Mouse (Mus musculus): ENCODE results near the gene Pax7. TPM values are rescaled to one million over a fixed set of nuclear protein-coding genes. Genes with fewer than 3 reads are reported as not detected.
A peak's percentile ranks its signal among the peaks of the same experiment; 100 is the strongest.

The Pax7 gene
- polyA plus RNA-seq, 1 experiment from 2014 or later: 0.03 TPM

- Histone ChIP-seq H3K9ac (no peak overlapping the region), H3K4me3 (replicated peaks) (no peak overlapping the region), H3K27me3 (peaks cover 78% of the 10 kb centered on the region), H3K4me2 (no peak overlapping the region), H3K9me3 (replicated peaks) (no peaks in the 10 kb centered on the region), H3K27ac (replicated peaks) (no peak overlapping the region), H3K4me1 (replicated peaks) (no peaks in the 10 kb centered on the region), H3K36me3 (replicated peaks) (no peaks in the 10 kb centered on the region)
- no peak for ATAC-seq (ENCODE audit: insufficient read depth)
- 38% methylated on average over 7 of the region's 7 CpGs for WGBS (ENCODE audit: insufficient replicate concordance)
These were observed 23.9 kb downstream of the Pax7 start for GRCm38 (mm10) chr4:139809381-139809820.

- Histone ChIP-seq H3K4me3 (replicated peaks) (no peak overlapping the region), H3K4me2 (no peak overlapping the region), H3K9me3 (replicated peaks) (no peaks in the 10 kb centered on the region), H3K9ac (no peak overlapping the region), H3K27ac (replicated peaks) (no peak overlapping the region), H3K4me1 (replicated peaks) (no peaks in the 10 kb centered on the region), H3K36me3 (replicated peaks) (no peaks in the 10 kb centered on the region), H3K27me3 (peaks cover 63% of the 10 kb centered on the region)
- ATAC-seq (ENCODE audit: insufficient read depth): no peak
- WGBS (ENCODE audit: insufficient replicate concordance): 17% methylated on average over 10 of the region's 10 CpGs
These were observed 25.5 kb downstream of the Pax7 start for GRCm38 (mm10) chr4:139807820-139808219.

DNA sequence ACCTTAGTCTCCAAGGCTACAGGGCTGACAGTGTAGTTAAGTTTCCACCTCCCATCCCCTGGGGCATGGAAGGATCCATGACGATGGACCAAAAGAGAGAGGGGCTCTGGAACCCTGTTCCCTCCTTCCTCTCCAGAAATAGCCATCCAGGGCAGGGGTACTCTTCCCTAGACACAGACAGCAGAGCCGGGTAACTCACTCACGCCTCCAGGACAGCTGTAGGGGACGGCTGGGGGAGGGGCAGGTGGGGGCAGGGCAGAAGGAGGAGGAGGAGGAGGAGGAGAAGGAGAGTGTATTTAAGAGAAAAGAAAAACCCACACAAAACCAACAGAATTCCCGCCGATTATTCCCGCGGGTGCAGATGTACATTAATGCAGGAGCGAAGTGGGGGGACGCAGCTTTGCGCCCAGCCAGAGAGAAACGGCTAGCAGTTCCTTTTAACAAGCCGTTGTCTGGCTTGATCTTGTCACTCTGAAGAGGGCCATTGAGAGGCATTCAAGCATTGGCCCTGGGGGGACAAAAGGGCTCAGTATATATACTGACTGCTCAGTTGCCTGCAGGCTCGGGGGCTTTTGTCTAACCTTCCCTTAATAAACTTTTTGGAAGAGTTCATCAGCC lies 26.0 kb downstream of the Pax7 start:
- Histone ChIP-seq H3K27me3 (peaks cover 57% of the 10 kb centered on the region), H3K4me1 (replicated peaks) (no peaks in the 10 kb centered on the region), H3K4me3 (replicated peaks) (no peak overlapping the region), H3K36me3 (replicated peaks) (no peaks in the 10 kb centered on the region), H3K9ac (no peak overlapping the region), H3K9me3 (replicated peaks) (no peaks in the 10 kb centered on the region), H3K27ac (replicated peaks) (no peak overlapping the region), H3K4me2 (no peak overlapping the region)
- 12% methylated on average over 14 of the region's 14 CpGs for WGBS (ENCODE audit: insufficient replicate concordance)
- no peak for ATAC-seq (ENCODE audit: insufficient read depth)

GRCm38 (mm10) chr4:139804896-139805295 lies 28.4 kb downstream of the Pax7 start:
- Histone ChIP-seq H3K4me3 (replicated peaks) (no peak overlapping the region), H3K9ac (no peak overlapping the region), H3K4me2 (no peak overlapping the region), H3K36me3 (replicated peaks) (no peaks in the 10 kb centered on the region), H3K27ac (replicated peaks) (no peak overlapping the region), H3K4me1 (replicated peaks) (no peaks in the 10 kb centered on the region), H3K9me3 (replicated peaks) (no peaks in the 10 kb centered on the region), H3K27me3 (peaks cover 35% of the 10 kb centered on the region)
- ATAC-seq (ENCODE audit: insufficient read depth): no peak
- 54% methylated on average over 8 of the region's 8 CpGs for WGBS (ENCODE audit: insufficient replicate concordance)

- 9% methylated on average over 2 of the region's 2 CpGs for WGBS (ENCODE audit: insufficient replicate concordance)
- Histone ChIP-seq H3K27ac (replicated peaks) (no peak overlapping the region), H3K9ac (no peak overlapping the region), H3K4me2 (no peak overlapping the region), H3K36me3 (replicated peaks) (no peaks in the 10 kb centered on the region), H3K4me1 (replicated peaks) (no peaks in the 10 kb centered on the region), H3K4me3 (replicated peaks) (no peak overlapping the region), H3K27me3 (peaks cover 26% of the 10 kb centered on the region), H3K9me3 (replicated peaks) (no peaks in the 10 kb centered on the region)
- no peak for ATAC-seq (ENCODE audit: insufficient read depth)
These were observed 29.3 kb downstream of the Pax7 start for GRCm38 (mm10) chr4:139803981-139804380.

DNA sequence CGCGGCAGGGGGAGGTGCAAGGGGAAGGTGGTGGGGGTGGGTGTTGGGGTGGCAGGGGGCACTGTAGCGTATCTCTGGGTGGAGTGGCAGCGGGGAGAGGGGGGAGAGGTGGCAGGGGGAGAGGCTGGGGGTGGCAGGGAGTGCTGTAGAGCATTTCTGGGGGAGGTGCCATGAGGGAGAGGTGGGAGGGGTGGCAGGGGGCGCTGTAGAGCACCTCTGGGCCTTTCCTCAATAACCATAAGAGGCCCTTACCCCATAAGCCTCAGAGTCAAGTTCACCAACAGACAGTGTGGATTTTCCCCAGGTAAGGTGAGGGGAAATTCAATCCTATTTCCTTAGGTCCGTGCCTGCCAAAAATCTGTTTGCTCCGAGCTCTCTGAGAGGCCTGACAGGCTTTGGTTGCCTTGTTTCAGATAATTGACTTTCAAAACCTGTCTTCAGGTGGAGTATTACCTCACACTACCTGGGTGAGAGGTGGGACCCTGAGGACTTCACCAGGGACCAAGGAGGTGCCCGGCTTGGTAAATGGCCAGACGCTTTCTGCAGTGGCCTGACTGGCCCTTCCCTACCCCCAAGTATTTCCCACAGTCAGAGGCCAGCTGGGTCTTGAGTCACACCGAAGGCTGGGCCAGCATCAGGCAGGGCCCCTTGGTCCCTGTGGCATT lies 33.8 kb downstream of the Pax7 start:
- H3K4me3 ChIP-seq (replicated peaks): no peak overlapping the region
- no peak overlapping the region for H3K9ac ChIP-seq
- H3K36me3 ChIP-seq (replicated peaks): no peaks in the 10 kb centered on the region
- no peaks in the 10 kb centered on the region; the same call in 1 of the 2 replicates for H3K27me3 ChIP-seq
- H3K4me2 ChIP-seq: no peak overlapping the region
- H3K9me3 ChIP-seq (replicated peaks): no peaks in the 10 kb centered on the region
- ATAC-seq (ENCODE audit: insufficient read depth): no peak
- no peaks in the 10 kb centered on the region for H3K4me1 ChIP-seq (replicated peaks)
- WGBS (ENCODE audit: insufficient replicate concordance): 54% methylated on average over 10 of the region's 10 CpGs
- no peak overlapping the region for H3K27ac ChIP-seq (replicated peaks)

DNA sequence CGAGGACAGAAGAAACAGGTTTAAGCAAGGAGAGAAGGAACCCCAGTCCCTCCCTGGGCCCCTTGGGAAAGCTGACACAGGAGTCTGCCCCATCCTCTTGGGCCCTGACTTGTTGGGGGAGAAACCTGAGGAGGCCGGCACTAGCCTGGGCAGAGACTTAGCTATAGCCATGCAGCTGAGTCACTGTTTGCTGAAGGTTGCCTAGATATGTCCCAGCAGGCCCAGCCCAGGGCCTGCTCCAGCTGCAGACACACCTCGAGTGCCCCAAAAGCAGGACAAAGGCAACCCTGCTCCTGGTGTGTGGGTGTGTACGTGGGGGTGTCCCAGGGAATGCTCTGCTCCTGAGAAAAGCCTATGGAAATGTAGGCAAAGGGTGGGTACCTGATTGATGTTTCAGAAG lies 36.0 kb downstream of the Pax7 start:
- Histone ChIP-seq H3K9me3 (replicated peaks) (no peaks in the 10 kb centered on the region), H3K36me3 (replicated peaks) (no peaks in the 10 kb centered on the region), H3K4me1 (replicated peaks) (no peaks in the 10 kb centered on the region), H3K9ac (no peak overlapping the region), H3K27me3 (no peaks in the 10 kb centered on the region; the same call in 1 of the 2 replicates), H3K4me3 (replicated peaks) (no peak overlapping the region), H3K4me2 (no peak overlapping the region), H3K27ac (replicated peaks) (no peak overlapping the region)
- WGBS (ENCODE audit: insufficient replicate concordance): 22% methylated on average over 4 of the region's 4 CpGs
- ATAC-seq (ENCODE audit: insufficient read depth): no peak

- no peak overlapping the region for H3K27ac ChIP-seq (replicated peaks)
- no peak overlapping the region for H3K4me3 ChIP-seq (replicated peaks)
- WGBS (ENCODE audit: insufficient replicate concordance): 27% methylated on average over 9 of the region's 9 CpGs
- no peak for ATAC-seq (ENCODE audit: insufficient read depth)
- H3K4me1 ChIP-seq (replicated peaks): no peaks in the 10 kb centered on the region
- no peak overlapping the region for H3K4me2 ChIP-seq
- H3K9ac ChIP-seq: no peak overlapping the region
- no peaks in the 10 kb centered on the region; the same call in 1 of the 2 replicates for H3K27me3 ChIP-seq
- no peaks in the 10 kb centered on the region for H3K9me3 ChIP-seq (replicated peaks)
- no peaks in the 10 kb centered on the region for H3K36me3 ChIP-seq (replicated peaks)
These were observed 37.2 kb downstream of the Pax7 start for GRCm38 (mm10) chr4:139796115-139796514.

DNA sequence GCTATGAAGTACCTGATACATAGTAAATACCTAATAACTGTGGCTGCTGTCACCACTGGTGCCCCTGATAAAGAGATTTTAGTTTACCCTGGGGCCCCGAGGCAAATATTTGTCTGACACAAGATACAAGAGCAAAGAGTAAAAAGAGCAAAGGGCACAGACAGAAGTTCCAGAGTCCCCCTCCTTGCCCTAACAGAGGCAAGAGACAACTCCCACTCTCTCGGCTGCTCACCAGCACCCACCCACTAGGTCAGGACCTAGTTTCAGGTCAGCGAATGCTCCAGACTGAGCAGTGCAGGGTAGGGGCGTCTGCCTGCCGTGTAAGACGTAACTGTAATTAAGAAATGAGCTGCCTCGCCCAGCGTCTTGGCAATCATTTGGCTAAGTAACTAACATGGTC lies 42.2 kb downstream of the Pax7 start:
- no peaks in the 10 kb centered on the region; the same call in 1 of the 2 replicates for H3K27me3 ChIP-seq

DNA sequence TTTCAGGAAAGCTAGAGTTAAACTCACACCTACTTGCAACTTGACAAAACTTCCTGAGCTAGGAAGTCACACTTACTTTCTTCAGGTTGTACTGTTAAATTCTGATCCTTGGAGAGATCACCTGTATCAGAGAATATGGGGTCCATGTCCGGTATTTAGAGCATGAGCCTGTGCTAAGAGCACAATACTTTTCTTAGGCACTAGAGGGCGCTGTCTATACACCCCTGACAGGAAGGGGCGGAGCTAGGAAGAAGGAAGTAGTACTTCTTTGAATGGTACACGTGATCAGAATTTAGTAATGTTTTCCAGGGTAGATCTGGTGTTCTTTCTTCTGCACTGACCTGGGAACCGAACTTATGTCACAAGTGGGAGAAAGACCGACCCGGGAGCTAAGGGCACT lies 43.6 kb downstream of the Pax7 start:
- Histone ChIP-seq H3K36me3 (replicated peaks) (no peaks in the 10 kb centered on the region), H3K27me3 (no peaks in the 10 kb centered on the region; the same call in 1 of the 2 replicates), H3K27ac (replicated peaks) (no peak overlapping the region), H3K9me3 (replicated peaks) (no peaks in the 10 kb centered on the region), H3K9ac (no peak overlapping the region), H3K4me3 (replicated peaks) (no peak overlapping the region), H3K4me2 (no peak overlapping the region), H3K4me1 (replicated peaks) (no peaks in the 10 kb centered on the region)
- WGBS (ENCODE audit: insufficient replicate concordance): 61% methylated on average over 7 of the region's 7 CpGs
- no peak for ATAC-seq (ENCODE audit: insufficient read depth)

More for the DNA sequence above, 42.2 kb downstream of the Pax7 start:
- no peaks in the 10 kb centered on the region for H3K4me1 ChIP-seq (replicated peaks)
- peak; percentile 37 for ATAC-seq (ENCODE audit: insufficient read depth)
- no peaks in the 10 kb centered on the region for H3K36me3 ChIP-seq (replicated peaks)
- H3K9me3 ChIP-seq (replicated peaks): no peaks in the 10 kb centered on the region
- no peak overlapping the region for H3K27ac ChIP-seq (replicated peaks)
- H3K4me2 ChIP-seq: peak overlapping the region; percentile 15
- H3K4me3 ChIP-seq (replicated peaks): no peak overlapping the region
- WGBS (ENCODE audit: insufficient replicate concordance): 46% methylated on average over 8 of the region's 8 CpGs
- H3K9ac ChIP-seq: no peak overlapping the region

DNA sequence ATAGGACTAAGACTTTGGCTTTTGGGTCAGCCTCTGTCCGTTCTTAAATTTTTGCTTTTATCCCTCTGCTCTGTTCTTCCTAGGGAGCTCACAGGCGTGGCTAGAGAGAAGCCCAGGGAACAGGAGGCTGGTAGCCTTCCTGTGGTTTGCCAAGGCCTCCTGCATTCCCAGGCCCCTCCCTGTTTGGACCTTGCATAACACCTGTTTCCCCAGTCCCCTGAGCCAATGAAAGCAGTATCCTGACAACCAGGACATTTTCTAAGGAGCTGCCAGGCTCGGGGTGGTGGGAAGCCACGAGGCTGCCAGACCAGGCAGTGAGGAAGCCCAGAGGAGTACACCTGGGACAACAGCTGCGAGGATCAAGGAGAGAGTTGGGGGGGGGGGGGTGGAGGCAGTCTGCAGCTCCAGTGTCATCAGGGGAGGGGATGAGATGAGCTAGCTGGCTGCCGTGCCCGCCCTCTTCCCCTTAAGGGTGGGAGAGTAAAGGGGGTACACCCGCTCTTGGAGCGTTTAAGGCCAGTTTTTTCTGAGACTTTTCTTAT lies 50.3 kb downstream of the Pax7 start:
- no peak overlapping the region for H3K9ac ChIP-seq
- H3K36me3 ChIP-seq (replicated peaks): no peaks in the 10 kb centered on the region
- peaks cover 6% of the 10 kb centered on the region; the same call in 1 of the 2 replicates for H3K27me3 ChIP-seq
- 35% methylated on average over 9 of the region's 9 CpGs for WGBS (ENCODE audit: insufficient replicate concordance)
- H3K9me3 ChIP-seq (replicated peaks): no peaks in the 10 kb centered on the region
- H3K4me3 ChIP-seq (replicated peaks): no peak overlapping the region
- H3K4me1 ChIP-seq (replicated peaks): no peaks in the 10 kb centered on the region
- no peak for ATAC-seq (ENCODE audit: insufficient read depth)
- no peak overlapping the region for H3K27ac ChIP-seq (replicated peaks)
- no peak overlapping the region for H3K4me2 ChIP-seq
